Mouse (Mus musculus): ENCODE measurements around the gene Eml1. TPM values are rescaled to one million over a fixed set of nuclear protein-coding genes. Genes with fewer than 3 reads are reported as not detected.

Eml1 gene
- 100 to 1,000 TPM in 1 of 2 experiments, 10 to 100 TPM in 1; 84.7 to 109 TPM for total RNA-seq (2021)
- long read RNA-seq, experiment 1, partial matches to known transcripts: 9 of 42 reads
- long read RNA-seq, experiment 1, other reads (novel, unspliced or antisense): 33 of 42 reads
- long read RNA-seq, experiment 2, full-length matches to known transcripts: 4 of 69 reads
- long read RNA-seq, experiment 2, partial matches to known transcripts: 8 of 69 reads
- long read RNA-seq, experiment 2, other reads (novel, unspliced or antisense): 57 of 69 reads

DNA sequence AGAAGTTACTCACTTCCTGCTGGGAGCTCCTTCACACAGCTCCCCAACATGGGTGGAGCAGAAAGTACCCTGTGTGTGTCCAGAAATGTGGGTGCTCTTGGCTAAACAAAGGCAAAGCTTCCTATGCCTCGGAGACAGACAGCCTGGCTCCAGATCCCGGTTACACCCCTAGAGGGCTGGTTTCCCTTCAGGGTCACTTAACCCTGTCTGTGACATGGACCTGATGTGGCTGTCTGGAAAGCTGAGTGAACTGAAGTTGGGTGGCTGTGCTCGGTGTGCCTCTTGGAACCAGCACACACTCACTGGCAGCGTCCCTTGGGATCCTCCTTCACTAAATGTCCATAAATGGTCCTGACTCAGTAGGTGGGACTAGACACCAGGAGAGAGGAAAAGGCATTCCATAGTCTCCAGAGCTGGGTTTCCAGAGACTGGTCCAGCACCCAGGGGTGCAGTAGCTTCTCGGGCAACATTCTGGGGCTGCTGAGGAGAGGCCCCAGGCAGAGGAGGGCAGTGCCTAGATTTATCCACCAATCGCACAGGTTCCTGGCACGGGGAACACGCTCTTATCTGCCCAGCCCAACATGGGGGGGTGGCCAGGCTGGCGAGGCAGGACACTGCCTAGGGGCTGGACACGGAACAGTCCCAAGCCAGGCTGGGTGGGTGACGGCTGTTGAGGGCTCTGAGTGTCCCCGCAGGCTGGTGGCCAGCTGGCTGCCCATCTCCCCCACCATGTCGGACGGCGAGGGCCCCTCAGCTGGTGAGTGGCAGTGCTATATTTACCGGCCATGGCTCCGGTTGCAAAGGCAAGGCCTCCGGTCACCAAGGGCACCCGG, at the start of gene Eml1:
Gene Eml1, plus strand, starts transcription at position 362 of the 833 bp plus-strand sequence.
- peak; percentile 66 for DNase-seq

DNA sequence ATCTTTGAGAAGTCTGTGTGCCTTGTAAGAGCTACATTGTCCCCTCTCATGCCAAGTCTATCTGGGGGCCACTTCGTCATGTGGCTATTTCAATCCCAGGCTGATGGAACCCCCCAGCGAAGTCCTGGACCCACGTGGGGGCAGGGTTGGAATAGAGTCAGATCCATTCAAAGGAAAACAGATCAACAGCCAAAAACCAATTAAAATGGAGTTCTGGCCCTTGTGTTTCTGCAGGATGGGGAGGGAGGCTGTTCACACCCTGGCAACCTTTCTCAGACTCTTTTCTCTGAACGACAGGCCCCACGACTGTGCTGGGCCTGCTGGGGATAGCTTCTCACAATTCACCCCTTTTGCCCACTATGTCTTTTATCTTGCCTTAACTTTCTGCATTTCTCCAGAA, 44.4 kb upstream of the Eml1 start:
- no peak for DNase-seq

DNA sequence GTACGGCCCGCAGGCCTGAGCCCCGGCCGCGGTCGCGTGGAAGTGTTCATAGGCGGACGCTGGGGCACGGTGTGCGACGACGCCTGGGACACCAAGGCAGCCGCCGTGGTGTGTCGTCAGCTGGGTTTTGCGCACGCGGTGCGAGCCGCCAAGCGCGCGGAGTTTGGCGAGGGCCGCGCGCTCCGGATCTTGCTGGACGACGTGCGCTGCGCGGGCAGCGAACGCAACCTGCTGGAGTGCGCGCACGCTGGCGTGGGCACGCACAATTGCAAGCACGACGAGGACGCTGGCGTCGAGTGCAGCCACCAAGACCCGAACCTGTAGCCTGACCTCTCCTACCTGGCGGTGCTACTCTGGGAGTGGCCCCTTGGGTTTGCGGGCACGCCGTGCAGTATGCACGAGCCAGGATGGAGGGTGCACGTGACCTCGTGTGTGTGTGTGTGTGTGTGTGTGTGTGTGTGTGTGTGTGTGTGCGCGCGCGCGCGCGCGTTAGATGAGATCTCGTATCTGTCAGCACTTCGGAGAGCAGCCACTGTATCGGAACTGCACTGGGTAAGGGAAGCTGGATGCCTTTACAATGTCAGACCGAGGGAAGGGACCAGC, 42.8 kb upstream of the Eml1 start:
- no peak for DNase-seq

DNA sequence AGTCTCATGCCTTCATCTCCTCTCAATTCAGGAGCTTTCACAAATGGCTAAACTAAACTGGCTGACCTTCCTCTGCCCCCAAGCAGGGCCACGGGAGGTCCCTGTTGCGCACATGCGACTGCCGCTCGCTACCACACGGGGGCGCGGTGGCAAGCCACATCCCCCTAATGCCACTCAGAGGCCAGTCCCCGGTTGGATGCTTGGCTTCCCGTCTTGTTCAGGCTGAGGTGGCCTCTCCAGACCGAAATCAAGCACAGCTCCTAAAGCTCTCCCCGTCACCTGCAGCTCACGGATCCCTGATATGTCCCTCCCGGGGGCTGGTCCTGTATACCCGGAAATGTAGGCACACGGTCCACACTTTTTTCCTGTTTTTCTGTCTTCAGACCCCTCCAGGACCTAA, 37.7 kb upstream of the Eml1 start:
- DNase-seq: peak; percentile 86

DNA sequence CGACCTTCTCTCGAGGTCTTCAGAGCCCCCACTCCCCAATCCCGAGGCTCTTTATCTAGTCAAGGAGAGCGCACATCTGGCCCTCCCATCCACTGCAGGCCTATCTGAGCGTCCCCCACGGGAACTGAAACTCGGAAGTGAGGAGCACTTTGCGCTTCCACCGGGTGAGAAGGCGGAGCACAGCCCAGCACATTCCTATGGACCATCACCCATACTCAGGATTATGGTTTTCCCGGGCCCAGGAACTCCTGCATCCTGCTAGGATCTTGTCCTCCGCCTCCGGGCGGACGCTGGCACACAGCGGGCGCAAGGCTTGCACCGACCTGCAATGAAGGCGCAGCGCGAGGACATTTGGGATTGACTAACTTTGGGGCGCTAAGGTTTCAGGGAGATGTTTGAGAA, 37.3 kb upstream of the Eml1 start:
- no peak for DNase-seq

DNA sequence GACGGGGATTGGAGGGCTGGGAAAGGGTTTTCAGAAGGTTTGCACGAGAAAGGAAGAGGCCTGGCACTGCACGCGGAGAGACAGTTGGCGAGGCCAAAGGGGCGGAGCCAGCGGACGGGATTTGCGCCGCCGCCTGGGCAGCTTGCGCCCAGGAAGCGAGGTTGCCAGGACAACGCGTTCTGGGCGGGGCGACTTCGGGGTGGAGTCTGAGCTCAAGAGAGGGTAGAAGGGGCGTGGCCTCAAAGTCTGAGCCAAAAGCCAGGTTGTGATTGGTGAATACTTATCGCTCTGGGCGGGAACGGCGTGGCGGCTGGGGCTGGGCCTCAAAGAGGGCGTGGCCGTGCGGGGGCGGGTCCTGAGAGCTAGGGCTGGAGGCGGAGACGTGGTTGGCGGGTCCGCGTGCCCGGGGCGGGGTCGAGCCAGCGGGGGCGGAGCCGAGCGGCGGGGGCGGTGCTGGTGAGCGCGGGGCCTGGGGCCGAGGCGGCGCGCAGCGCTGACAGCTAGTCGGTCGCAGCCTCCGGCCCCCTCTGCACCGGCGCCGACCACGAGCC, 36.8 kb upstream of the Eml1 start, which contains the start of gene Cyp46a1:
Gene Cyp46a1, plus strand, starts transcription at position 487 of the 551 bp plus-strand sequence.
- peak; percentile 99 for DNase-seq

DNA sequence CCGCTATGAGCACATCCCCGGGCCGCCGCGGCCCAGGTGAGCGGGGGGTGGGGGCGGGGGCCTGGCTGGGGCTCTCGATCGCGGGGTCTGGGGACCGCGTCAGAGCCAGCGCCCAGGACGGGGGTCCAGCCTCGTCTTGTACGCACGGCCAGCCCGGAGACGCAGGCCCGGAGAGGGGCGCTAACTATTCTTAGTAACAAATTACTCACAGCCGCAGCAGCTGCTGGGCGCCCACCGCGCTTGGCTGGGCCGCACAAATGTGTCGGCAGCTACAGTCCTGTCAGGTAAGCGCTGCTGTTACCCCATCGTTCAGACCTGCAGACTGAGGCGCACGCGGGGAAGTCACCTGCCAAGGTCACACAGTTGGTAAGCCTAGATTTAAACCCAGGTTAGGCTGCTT, 36.2 kb upstream of the Eml1 start:
- no peak for DNase-seq

DNA sequence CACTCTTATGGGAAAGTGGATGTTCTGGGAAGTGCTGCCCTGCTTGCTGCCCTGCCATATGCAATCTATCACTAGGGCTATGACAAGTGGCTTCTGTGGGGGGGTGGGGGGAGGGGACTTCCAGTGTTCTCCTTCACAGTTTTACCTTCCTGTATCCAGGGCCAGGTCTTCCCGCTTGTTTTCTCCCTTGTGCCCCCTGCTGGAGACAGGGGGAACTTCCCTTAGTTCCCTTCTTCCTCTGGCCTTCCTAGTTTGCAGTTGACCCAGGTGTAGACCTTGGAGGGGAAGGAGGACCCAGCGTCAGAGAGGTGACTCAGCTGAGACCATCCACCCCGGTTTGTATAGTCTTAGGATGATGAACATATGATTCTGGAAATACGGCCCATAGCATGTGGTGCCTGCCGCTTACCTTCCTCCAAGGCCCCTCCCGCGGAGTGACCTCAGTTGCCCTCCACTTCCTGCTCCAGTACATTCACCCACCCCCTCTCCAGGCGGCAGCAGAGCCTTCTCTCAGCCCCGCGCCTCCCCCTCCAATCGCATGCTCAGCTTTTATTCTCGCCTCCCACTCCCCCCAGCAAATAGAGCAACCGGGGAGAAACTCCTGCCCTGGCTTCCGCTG, 32.1 kb upstream of the Eml1 start:
- DNase-seq: no peak

DNA sequence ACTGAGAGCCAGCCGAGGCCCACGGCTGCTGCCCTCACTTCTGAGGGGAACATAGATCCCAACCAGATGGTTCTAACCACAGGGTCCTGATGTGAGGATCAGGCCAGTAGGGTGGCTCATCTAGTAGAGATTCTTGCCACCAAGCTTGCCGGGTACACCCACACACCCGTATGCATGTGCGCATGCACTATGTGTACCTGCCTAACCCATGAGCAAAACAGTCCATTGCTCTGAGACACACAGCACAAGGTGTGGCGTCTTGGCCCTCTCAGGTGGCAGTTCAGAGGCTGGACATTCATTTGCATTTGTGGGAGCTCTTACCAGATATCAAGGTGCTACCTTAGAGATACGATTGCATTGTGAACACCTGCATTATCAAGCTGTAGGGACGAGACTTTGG, 22.6 kb upstream of the Eml1 start:
- DNase-seq: no peak

DNA sequence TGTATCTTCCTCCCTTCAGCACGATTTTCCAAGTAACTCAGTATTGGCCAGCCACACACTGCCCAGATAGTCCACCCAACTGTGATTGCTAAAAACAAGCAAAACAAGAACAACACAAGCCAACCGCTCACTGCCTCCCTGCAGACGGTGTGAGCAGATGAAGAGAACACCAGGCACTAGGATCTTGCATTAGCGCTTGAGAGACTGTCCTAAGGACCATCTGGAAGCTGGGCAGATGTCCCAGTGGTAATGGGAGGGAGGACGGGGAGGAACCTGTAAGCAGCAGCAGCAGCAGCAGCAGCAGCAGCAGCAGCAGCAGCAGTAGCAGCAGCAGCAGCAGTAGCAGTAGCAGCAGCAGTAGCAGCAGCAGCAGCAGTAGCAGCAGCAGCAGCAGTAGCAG, 21.7 kb upstream of the Eml1 start:
- DNase-seq: no peak

DNA sequence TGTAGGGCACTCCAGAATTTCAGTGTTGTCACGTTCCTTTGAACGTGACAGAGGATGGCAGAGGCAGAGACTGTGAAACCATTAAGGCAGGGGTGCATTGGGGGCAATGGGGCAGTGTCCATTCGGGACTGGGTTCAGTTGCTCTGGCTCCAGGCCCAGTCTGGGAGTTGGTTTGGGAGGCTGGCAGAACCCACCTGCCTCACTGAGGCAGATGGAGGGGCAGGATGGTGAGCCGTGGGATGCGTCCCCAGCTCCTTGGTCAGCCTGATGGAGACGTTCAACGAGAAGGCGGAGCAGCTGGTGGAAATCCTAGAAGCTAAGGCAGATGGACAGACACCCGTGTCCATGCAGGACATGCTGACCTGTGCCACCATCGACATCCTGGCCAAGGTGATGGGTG, 19.8 kb upstream of the Eml1 start:
- no peak for DNase-seq

DNA sequence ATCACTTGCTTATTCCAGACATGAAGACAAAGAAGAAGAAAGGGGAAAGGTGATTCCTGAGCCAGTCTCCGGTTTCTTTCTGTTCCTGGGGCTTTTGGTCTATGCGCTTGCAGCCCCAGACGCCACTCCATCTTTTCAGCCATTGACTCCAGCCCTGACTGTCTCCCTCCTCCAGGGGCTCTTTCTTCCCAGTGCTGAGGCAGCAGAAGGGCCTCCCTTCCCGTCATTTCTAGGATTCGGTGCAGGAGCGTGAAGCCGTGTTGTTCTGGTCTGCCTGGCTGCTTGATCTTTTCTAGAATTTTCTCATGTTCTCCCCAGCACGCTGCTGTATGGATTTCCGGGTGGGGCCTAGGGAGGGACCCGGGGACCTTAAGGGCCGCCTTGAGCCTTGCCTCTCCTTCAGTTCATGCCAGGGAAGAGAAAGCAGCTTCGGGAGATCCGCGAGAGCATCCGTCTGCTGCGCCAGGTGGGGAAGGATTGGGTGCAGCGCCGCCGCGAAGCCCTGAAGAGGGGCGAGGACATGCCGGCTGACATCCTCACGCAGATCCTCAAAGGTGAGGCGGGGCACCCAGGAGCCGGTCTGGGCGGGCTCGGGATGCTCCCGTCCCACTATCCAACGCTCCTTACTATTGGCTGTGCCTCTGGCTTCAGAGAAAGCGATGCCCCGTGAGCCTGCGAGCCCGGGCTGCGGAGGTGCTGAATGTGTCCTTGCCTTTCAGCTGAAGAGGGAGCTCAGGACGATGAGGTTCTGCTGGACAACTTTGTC, 18.2 kb upstream of the Eml1 start:
- no peak for DNase-seq

DNA sequence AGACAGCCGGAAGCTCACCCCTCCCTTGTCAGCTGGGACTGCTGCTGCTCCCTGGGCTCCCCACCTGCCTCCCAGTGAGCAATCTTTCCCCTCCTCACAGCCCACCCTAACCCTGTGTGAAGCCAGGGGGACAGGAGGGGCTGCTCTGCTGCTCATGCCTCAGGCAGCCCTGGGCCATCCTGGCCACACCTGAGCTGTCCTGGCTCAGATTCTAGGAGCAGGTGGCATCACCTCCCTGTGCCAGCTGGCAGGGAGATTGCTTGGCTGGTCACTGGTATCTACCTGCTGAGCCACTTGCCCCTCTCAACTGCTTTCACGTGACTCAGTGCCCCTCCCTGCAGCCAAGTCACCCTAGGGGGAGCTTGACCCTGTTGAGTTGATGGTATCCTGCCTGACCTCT, 16.5 kb upstream of the Eml1 start:
- DNase-seq: no peak

DNA sequence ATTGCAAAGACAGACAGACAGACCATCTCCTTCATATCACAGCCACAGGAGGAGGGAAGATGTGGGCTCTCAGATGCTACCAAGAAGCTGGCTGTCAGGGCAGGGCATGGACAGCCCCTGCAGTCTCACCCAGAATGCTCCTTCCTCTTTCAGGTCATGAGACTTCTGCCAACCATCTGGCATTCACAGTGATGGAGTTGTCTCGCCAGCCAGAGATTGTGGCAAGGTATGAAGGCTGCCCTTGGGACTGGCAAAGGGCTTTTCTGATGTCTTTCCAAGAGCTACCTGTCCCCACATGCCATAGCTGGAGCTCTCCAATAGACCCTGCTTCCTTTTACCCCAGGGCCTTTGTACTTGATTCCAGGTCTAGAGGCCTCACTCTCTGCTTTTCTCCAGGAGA, 15.5 kb upstream of the Eml1 start:
- DNase-seq: no peak

DNA sequence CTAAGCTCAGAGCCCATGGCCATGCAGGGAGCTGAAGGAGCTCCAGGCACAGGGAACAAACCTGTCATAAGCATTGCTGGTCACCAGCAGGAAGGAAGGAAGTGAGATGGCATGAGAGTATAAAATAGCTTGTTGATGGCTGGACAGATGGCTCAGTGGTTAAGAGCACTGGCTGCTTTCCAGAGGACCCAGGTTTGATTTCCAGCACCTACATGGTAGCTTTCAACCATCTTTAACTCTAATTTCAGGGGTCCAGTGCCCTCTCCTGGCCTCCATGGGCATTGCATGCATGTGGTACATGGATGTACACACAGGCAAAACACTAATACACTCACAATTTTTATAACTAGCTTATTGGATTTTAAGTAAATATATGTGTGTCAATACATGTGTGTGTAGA, 14.8 kb upstream of the Eml1 start:
- no peak for DNase-seq

DNA sequence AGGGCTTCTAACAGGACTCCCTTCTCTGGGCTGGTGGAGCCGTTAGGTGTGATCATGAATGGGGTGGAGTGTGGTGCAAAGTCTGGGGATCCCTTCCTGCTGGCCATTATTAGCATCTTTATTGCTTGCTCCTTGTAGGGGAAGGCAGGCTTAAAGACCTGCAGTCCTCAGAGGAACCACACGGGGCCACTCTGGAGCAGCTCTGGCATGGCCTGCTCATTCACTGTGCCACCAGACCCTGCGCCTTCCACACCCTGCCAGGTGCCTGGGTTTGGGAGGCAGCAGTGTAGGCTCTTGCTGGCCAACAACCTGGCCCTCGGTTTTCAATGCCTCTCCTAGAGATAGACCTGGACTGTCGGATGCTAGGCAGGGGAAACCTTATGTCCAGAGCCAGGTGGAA, 7.0 kb upstream of the Eml1 start:
- DNase-seq: peak; percentile 74

DNA sequence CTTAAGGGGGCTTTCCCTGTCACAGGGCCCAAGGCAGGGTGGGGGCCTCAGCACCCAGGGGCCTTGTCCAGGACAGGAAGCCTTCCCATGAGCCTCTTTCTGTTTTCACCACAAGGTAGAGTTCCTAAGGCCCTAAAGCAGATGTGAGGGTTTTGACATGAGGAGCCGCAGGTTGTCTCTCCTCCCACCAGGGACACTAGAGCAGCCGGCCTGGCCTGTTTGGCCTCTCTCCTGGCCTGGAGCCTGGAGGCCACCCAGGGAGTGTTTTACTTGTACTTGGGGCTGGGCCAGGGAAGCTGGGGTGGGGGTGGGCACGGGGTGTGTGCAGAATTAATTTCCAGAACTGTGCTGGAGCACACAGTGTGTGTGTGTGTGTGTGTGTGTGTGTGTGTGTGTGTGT, 5.4 kb upstream of the Eml1 start:
- DNase-seq: peak; percentile 69

DNA sequence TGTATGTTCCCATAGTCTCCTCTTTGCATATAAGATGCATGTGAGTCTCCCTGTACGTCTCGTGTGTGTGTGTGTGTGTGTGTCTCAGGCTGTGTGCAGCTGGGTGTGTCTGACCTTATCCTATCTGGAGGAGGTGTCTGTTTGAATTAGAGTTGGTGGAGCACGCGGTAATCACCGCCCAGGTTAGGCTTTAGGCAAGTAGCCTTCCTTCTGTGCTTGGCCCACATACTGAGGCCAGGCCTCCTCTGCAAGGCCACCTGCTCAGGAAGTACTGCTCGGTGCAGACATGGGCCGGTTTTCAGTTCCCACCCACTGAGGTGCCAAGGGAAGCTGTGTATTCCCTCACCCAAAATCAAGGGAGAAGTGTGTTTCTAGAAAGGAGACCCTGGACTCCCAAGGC, 4.9 kb upstream of the Eml1 start:
- no peak for DNase-seq

DNA sequence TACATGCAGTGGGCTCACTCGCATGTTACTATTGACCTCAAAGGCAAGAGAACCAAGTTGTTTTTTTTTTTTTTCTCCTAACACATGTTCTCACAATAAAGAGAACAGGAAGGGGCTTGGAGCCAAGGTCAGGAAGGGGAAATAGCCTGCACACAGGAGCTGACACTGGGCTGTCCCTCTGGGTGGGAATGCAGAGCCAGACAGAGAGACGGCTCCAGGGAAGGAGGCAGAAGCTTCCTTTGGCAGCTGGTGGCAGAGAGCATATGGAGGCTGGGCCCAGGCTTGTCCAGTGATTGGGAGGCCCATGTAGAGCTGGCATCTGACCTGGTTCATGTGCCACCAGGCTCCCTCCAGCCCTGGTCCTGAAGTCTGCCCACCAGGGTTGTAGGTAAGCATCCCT, 2.8 kb upstream of the Eml1 start:
- DNase-seq: no peak

DNA sequence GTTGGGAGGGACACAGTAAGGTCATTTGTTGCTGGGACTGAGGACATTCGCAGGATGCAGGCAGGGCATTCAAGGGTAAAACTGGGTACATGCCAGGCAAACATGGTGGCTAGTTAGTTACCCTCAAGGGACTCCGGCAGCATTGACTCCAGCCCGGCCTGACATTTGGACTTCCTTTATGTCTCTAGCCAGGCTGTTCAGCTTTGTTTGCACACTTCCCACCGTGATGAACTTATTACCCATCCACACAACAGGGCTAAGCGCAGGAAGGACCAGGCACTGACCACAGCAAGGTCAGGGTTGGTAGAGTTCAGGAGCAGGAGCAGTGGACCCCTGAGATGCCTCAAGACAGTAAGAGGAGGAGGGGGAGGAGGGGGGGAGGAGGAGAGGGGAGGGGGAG, 1.8 kb upstream of the Eml1 start:
- no peak for DNase-seq

DNA sequence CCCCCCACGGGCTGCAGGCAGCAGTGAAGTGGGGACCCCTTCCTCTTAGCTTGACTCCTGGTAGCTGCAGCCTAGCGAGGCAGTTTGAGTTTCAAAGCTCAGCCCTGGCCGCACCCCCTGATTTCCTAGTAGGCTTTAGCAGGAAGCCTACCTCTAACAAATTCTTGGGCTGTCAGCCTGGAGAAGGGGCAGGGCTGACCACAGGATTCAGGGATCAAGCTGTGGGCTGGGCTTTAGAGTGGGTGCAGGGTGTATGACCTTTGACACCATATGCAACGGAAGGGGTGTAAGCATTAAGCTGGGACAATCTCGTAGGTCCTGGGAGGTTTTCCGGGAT, 640 bp downstream of the Eml1 start:
- no peak for DNase-seq

DNA sequence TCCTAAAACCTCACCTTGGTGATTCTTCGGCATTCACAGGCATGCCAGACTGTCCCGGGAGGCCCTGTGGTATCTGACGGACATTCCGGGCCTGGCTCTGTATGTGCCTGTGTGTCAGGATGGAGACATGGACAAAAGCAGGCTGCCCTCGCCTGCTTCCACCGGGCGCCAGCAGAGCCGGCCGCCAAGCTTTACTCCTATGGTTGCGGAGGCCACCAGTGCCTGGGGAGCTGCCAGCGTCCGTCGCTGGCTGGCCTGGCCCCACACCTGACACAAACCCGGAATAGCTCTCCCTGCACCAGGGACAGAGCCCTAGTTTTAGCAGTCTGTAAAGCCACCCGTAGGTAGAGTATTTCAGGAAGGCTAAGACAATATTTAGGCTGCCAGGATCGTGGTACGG, 1.5 kb downstream of the Eml1 start:
- DNase-seq: peak; percentile 83

Data from gastrocnemius, postnatal 25 days (tissue).